Mouse (Mus musculus): ENCODE measurements around the gene Scarf2. TPM values are rescaled to one million over a fixed set of nuclear protein-coding genes. Genes with fewer than 3 reads are reported as not detected.

The Scarf2 gene
- polyA plus RNA-seq, 1 experiment from 2014 or later = 7.2 TPM

GRCm38 (mm10) chr16:17812120-17812519 is 15.0 kb downstream of the Scarf2 start:
- H3K27ac ChIP-seq (ENCODE audit: low read depth, low read length) = no peak overlapping the region
- peaks cover 29% of the 10 kb centered on the region for H3K27me3 ChIP-seq (ENCODE audit: control insufficient read depth, insufficient read depth, low read length)
- no peaks in the 10 kb centered on the region for H3K36me3 ChIP-seq (ENCODE audit: control insufficient read depth, insufficient read depth, low read length)
- no peak overlapping the region for H3K9ac ChIP-seq (ENCODE audit: low read depth, low read length)
- DNase-seq (ENCODE audit: low spot score) (peak; percentile 65), ATAC-seq (ENCODE audit: low FRiP score) (no peak)
- H3K4me2 ChIP-seq (replicated peaks; ENCODE audit: low read depth, low read length) = no peak overlapping the region
- H3K4me3 ChIP-seq (ENCODE audit: low read depth, low read length) = no peak overlapping the region
- H3K4me1 ChIP-seq (replicated peaks; ENCODE audit: control insufficient read depth, insufficient read depth, low read length) = peaks cover 4% of the 10 kb centered on the region
- H3K9me3 ChIP-seq (ENCODE audit: control insufficient read depth, low read length) = no peaks in the 10 kb centered on the region
- 5% methylated on average over 5 of the region's 5 CpGs for WGBS

- Histone ChIP-seq H3K4me2 (replicated peaks; ENCODE audit: low read depth, low read length) (no peak overlapping the region), H3K27ac (ENCODE audit: low read depth, low read length) (no peak overlapping the region), H3K9me3 (ENCODE audit: control insufficient read depth, low read length) (no peaks in the 10 kb centered on the region), H3K4me1 (replicated peaks; ENCODE audit: control insufficient read depth, insufficient read depth, low read length) (no peaks in the 10 kb centered on the region; the same call in 1 of the 2 replicates), H3K4me3 (ENCODE audit: low read depth, low read length) (no peak overlapping the region), H3K9ac (ENCODE audit: low read depth, low read length) (no peak overlapping the region), H3K27me3 (ENCODE audit: control insufficient read depth, insufficient read depth, low read length) (peaks cover 23% of the 10 kb centered on the region), H3K36me3 (ENCODE audit: control insufficient read depth, insufficient read depth, low read length) (no peaks in the 10 kb centered on the region)
- ATAC-seq (ENCODE audit: low FRiP score) = no peak
- 57% methylated on average over 4 of the region's 4 CpGs for WGBS
- DNase-seq (ENCODE audit: low spot score) = no peak
Observed at GRCm38 (mm10) chr16:17813173-17813572, 16.1 kb downstream of the Scarf2 start.

GRCm38 (mm10) chr16:17815411-17816402 is 18.6 kb downstream of the Scarf2 start:
- no peaks in the 10 kb centered on the region for H3K36me3 ChIP-seq (ENCODE audit: control insufficient read depth, insufficient read depth, low read length)
- H3K4me3 ChIP-seq (ENCODE audit: low read depth, low read length) = peak overlapping the region; percentile 44
- WGBS = 2% methylated on average over 61 of the region's 63 CpGs
- peak overlapping the region; percentile 90 for H3K4me2 ChIP-seq (replicated peaks; ENCODE audit: low read depth, low read length)
- H3K27me3 ChIP-seq (ENCODE audit: control insufficient read depth, insufficient read depth, low read length) = peaks cover 15% of the 10 kb centered on the region
- H3K9me3 ChIP-seq (ENCODE audit: control insufficient read depth, low read length) = no peaks in the 10 kb centered on the region
- no peak overlapping the region for H3K27ac ChIP-seq (ENCODE audit: low read depth, low read length)
- no peaks in the 10 kb centered on the region for H3K4me1 ChIP-seq (replicated peaks; ENCODE audit: control insufficient read depth, insufficient read depth, low read length)
- ATAC-seq (ENCODE audit: low FRiP score) (peak; percentile 90), DNase-seq (ENCODE audit: low spot score) (peak; percentile 88)
- peak overlapping the region; percentile 63 for H3K9ac ChIP-seq (ENCODE audit: low read depth, low read length)

GRCm38 (mm10) chr16:17816528-17816927 is 19.4 kb downstream of the Scarf2 start:
- no peak for DNase-seq (ENCODE audit: low spot score)
- H3K9ac ChIP-seq (ENCODE audit: low read depth, low read length) = no peak overlapping the region
- H3K27ac ChIP-seq (ENCODE audit: low read depth, low read length) = no peak overlapping the region
- no peaks in the 10 kb centered on the region for H3K9me3 ChIP-seq (ENCODE audit: control insufficient read depth, low read length)
- H3K4me2 ChIP-seq (replicated peaks; ENCODE audit: low read depth, low read length) = no peak overlapping the region
- H3K36me3 ChIP-seq (ENCODE audit: control insufficient read depth, insufficient read depth, low read length) = no peaks in the 10 kb centered on the region
- 79% methylated on average over 8 of the region's 8 CpGs for WGBS
- H3K27me3 ChIP-seq (ENCODE audit: control insufficient read depth, insufficient read depth, low read length) = peaks cover 16% of the 10 kb centered on the region
- H3K4me3 ChIP-seq (ENCODE audit: low read depth, low read length) = no peak overlapping the region
- H3K4me1 ChIP-seq (replicated peaks; ENCODE audit: control insufficient read depth, insufficient read depth, low read length) = no peaks in the 10 kb centered on the region
- ATAC-seq (ENCODE audit: low FRiP score) = no peak

GRCm38 (mm10) chr16:17826500-17826899 is 29.4 kb downstream of the Scarf2 start:
- ATAC-seq (ENCODE audit: low FRiP score) (no peak), DNase-seq (ENCODE audit: low spot score) (no peak)
- Histone ChIP-seq H3K27ac (ENCODE audit: low read depth, low read length) (no peak overlapping the region), H3K4me1 (replicated peaks; ENCODE audit: control insufficient read depth, insufficient read depth, low read length) (peaks cover under 1% of the 10 kb centered on the region; the same call in 1 of the 2 replicates), H3K4me2 (replicated peaks; ENCODE audit: low read depth, low read length) (no peak overlapping the region), H3K27me3 (ENCODE audit: control insufficient read depth, insufficient read depth, low read length) (peaks cover 11% of the 10 kb centered on the region), H3K4me3 (ENCODE audit: low read depth, low read length) (no peak overlapping the region), H3K9me3 (ENCODE audit: control insufficient read depth, low read length) (no peaks in the 10 kb centered on the region), H3K36me3 (ENCODE audit: control insufficient read depth, insufficient read depth, low read length) (no peaks in the 10 kb centered on the region), H3K9ac (ENCODE audit: low read depth, low read length) (no peak overlapping the region)
- WGBS = 88% methylated on average over 2 of the region's 2 CpGs

GRCm38 (mm10) chr16:17828229-17828628 is 31.1 kb downstream of the Scarf2 start:
- H3K27ac ChIP-seq (ENCODE audit: low read depth, low read length) = no peak overlapping the region
- 92% methylated on average over 2 of the region's 2 CpGs for WGBS
- H3K4me3 ChIP-seq (ENCODE audit: low read depth, low read length) = no peak overlapping the region
- H3K36me3 ChIP-seq (ENCODE audit: control insufficient read depth, insufficient read depth, low read length) = no peaks in the 10 kb centered on the region
- peaks cover 3% of the 10 kb centered on the region for H3K4me1 ChIP-seq (replicated peaks; ENCODE audit: control insufficient read depth, insufficient read depth, low read length)
- ATAC-seq (ENCODE audit: low FRiP score) (no peak), DNase-seq (ENCODE audit: low spot score) (no peak)
- H3K9ac ChIP-seq (ENCODE audit: low read depth, low read length) = no peak overlapping the region
- H3K4me2 ChIP-seq (replicated peaks; ENCODE audit: low read depth, low read length) = no peak overlapping the region
- no peaks in the 10 kb centered on the region for H3K9me3 ChIP-seq (ENCODE audit: control insufficient read depth, low read length)
- peaks cover 29% of the 10 kb centered on the region for H3K27me3 ChIP-seq (ENCODE audit: control insufficient read depth, insufficient read depth, low read length)

GRCm38 (mm10) chr16:17828867-17829266 is 31.8 kb downstream of the Scarf2 start:
- WGBS = 81% methylated on average over 3 of the region's 3 CpGs
- DNase-seq (ENCODE audit: low spot score) (no peak), ATAC-seq (ENCODE audit: low FRiP score) (no peak)
- H3K9me3 ChIP-seq (ENCODE audit: control insufficient read depth, low read length) = no peaks in the 10 kb centered on the region
- peaks cover 35% of the 10 kb centered on the region for H3K27me3 ChIP-seq (ENCODE audit: control insufficient read depth, insufficient read depth, low read length)
- no peak overlapping the region for H3K4me3 ChIP-seq (ENCODE audit: low read depth, low read length)
- no peaks in the 10 kb centered on the region for H3K36me3 ChIP-seq (ENCODE audit: control insufficient read depth, insufficient read depth, low read length)
- H3K4me1 ChIP-seq (replicated peaks; ENCODE audit: control insufficient read depth, insufficient read depth, low read length) = peaks cover 3% of the 10 kb centered on the region
- H3K4me2 ChIP-seq (replicated peaks; ENCODE audit: low read depth, low read length) = no peak overlapping the region
- H3K27ac ChIP-seq (ENCODE audit: low read depth, low read length) = no peak overlapping the region
- H3K9ac ChIP-seq (ENCODE audit: low read depth, low read length) = no peak overlapping the region

GRCm38 (mm10) chr16:17830385-17831178 is 33.5 kb downstream of the Scarf2 start:
- DNase-seq (ENCODE audit: low spot score) (no peak), ATAC-seq (ENCODE audit: low FRiP score) (no peak)
- 71% methylated on average over 10 of the region's 10 CpGs for WGBS
- Histone ChIP-seq H3K4me1 (replicated peaks; ENCODE audit: control insufficient read depth, insufficient read depth, low read length) (peaks cover 3% of the 10 kb centered on the region), H3K27me3 (ENCODE audit: control insufficient read depth, insufficient read depth, low read length) (peaks cover 51% of the 10 kb centered on the region), H3K36me3 (ENCODE audit: control insufficient read depth, insufficient read depth, low read length) (no peaks in the 10 kb centered on the region), H3K27ac (ENCODE audit: low read depth, low read length) (no peak overlapping the region), H3K4me3 (ENCODE audit: low read depth, low read length) (no peak overlapping the region), H3K4me2 (replicated peaks; ENCODE audit: low read depth, low read length) (no peak overlapping the region), H3K9me3 (ENCODE audit: control insufficient read depth, low read length) (no peaks in the 10 kb centered on the region), H3K9ac (ENCODE audit: low read depth, low read length) (no peak overlapping the region)
